Mouse (Mus musculus) kidney, postnatal 14 days (tissue): ENCODE measurements at regions not wholly inside any gene's neighbourhood (a gene's known extent, or its start where the extent isn't known, plus 50 kb on each side); places are given as distances from the start of the nearest gene placed in this dataset.

Experiments
- DNase-seq: peaks from one replicate; pipeline ENCODE4 v3.0.0; 2022; ENCODE audit warnings: mixed read lengths

DNA sequence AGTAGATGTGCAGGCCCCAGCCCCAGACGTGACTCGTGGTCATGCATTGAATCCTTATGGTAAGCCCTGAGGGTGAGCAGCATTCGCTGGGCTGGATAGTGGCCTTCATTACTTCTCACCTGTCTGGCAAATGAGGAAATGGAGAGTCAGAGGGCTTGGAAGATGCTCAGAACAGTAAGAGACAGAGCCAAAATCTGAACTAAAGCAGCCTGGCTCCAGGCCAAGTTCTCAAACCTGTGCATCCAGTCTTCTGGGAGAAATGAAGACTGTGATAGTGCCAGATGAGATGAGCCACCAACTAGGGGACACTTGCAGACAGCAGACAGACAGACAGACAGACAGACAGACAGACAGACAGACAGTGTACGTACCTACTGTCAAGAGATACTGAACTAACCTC, 137.1 kb downstream of the Wscd1 start:
- no peak for DNase-seq

- no peak for DNase-seq
Measured at GRCm38 (mm10) chr11:71884861-71885260, 135.1 kb downstream of the Wscd1 start.

DNA sequence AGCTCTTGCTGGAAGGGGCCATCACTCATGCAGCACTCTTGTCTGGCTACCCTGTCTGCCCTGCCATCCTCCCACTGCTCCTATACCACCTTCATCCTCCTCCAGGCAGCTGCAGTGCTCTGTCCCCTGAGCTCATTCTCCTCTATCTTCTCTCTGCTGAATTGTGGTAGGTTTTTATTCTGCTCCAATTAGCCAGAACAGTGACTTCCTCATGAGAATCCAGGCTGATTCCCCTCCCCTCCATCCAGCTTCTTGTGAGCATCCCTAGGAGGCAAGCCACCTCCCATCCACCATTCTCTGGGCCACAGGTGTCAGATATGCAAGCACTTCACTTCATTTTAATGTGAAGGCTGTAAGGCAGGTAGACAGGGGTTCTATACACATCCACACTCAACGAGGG, 132.1 kb downstream of the Wscd1 start:
- no peak for DNase-seq

- DNase-seq = no peak
Measured at GRCm38 (mm10) chr11:71871297-71871696, 121.6 kb downstream of the Wscd1 start.

- no peak for DNase-seq
Measured at GRCm38 (mm10) chr11:71866690-71867089, 117.0 kb downstream of the Wscd1 start.

GRCm38 (mm10) chr11:71857926-71858325, 108.2 kb downstream of the Wscd1 start:
- DNase-seq = no peak

DNA sequence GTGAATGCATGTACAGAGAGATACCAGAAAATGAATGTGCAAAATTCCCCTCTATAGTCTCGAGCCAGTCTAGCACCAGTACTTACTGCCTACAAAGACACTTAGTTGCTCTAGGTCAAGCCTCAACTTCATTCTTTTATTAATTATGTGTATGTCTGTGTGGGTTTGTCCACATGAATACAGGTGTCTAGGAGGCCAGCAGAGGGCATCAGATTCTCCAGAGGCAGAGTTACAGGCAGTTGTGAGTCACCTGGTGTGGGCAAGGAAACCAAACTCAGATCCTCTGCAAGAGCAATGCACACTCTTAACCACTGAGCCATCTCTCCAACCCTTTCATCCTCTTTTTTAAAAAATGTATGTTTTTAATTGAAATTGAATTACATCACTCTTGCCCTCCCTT, 105.8 kb downstream of the Wscd1 start:
- DNase-seq = no peak

DNA sequence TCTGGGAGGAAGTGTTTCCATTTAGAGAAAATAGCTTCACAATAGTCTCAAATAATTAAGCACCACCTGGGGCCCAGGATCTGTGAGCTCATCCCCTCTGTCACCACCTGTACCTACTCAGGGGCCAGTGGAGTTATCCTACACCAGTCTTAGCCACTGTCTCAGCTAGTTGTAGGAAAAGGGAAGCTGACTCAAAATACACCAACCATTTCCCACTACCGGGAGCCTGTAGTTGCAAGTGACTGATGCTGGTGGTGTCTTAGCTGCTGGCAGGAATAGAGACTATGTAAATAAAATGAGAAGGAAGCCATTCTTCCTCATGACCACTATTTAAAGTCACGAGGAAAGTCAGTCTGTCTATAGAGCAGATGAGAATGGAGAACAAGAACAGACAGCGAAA, 105.3 kb downstream of the Wscd1 start:
- DNase-seq = no peak

- peak; percentile 16 for DNase-seq
Measured at GRCm38 (mm10) chr11:71847684-71848367, 98.1 kb downstream of the Wscd1 start.

- DNase-seq = no peak
Measured at GRCm38 (mm10) chr11:71846496-71846895, 96.8 kb downstream of the Wscd1 start.

GRCm38 (mm10) chr11:71840635-71841443, 91.1 kb downstream of the Wscd1 start:
- DNase-seq = no peak
